Mouse (Mus musculus) ES-E14 (cell line): ENCODE measurements at regions not wholly inside any gene's neighbourhood (a gene's known extent, or its start where the extent isn't known, plus 50 kb on each side); places are given as distances from the start of the nearest gene placed in this dataset.

Experiments used
- CHD2 ChIP-seq: IDR thresholded peaks from 2 replicates; pipeline ENCODE4 v1.6.1; 2014; ENCODE audit warnings: mild to moderate bottlenecking, low read depth, low read length, inconsistent platforms
- MAFK ChIP-seq: IDR thresholded peaks from 2 replicates; pipeline ENCODE4 v1.6.1; 2014; ENCODE audit warnings: mild to moderate bottlenecking, low read depth, low read length, inconsistent platforms; ENCODE audit not compliant: insufficient read depth
- ZC3H11A ChIP-seq: IDR thresholded peaks from 2 replicates; pipeline ENCODE4 v1.6.1; 2012; ENCODE audit warnings: low read depth, mild to moderate bottlenecking, inconsistent platforms, low read length, borderline replicate concordance
- ZNF384 ChIP-seq: IDR thresholded peaks from 2 replicates; pipeline ENCODE4 v1.6.1; 2012; ENCODE audit warnings: low read depth, low read length, inconsistent platforms

- TF ChIP-seq MAFK: no peak
- TF ChIP-seq CHD2: no peak
- no peak for TF ChIP-seq ZNF384
- TF ChIP-seq ZC3H11A: no peak
Measured at GRCm38 (mm10) chr13:94630685-94631084, 158.0 kb upstream of the Tbca start.
